Mouse (Mus musculus) C2C12 (cell line): ENCODE data around the gene Fam167b. TPM values are rescaled to one million over a fixed set of nuclear protein-coding genes. Genes with fewer than 3 reads are reported as not detected.

Experiments used
- H3K27me3 ChIP-seq: one replicate; pipeline ENCODE4 v1.6.1; 2011; ENCODE audit not compliant: control insufficient read depth, insufficient read depth, insufficient read length
- H3K36me3 ChIP-seq: one replicate; pipeline ENCODE4 v1.6.1; 2011; ENCODE audit not compliant: control insufficient read depth, insufficient read depth
- H3K4me3 ChIP-seq: one replicate; pipeline ENCODE4 v1.5.1; 2011; ENCODE audit warnings: mild to moderate bottlenecking, control low read depth; ENCODE audit not compliant: poor library complexity, insufficient read depth, severe bottlenecking
- H3K79me2 ChIP-seq: one replicate; pipeline ENCODE4 v1.6.1; 2011; ENCODE audit not compliant: control insufficient read depth, insufficient read depth
- H3K79me3 ChIP-seq: one replicate; pipeline ENCODE4 v1.6.1; 2011; ENCODE audit warnings: low read depth, control low read depth
- H3ac ChIP-seq: one replicate; pipeline ENCODE3; 2011; ENCODE audit warnings: low read depth; ENCODE audit not compliant: control insufficient read depth, insufficient read length
- CEBPB ChIP-seq: IDR thresholded peaks from one replicate; pipeline ENCODE4 v1.6.1; 2011; ENCODE audit warnings: low read depth, mild to moderate bottlenecking, control low read depth, moderate library complexity
- CTCF ChIP-seq: IDR thresholded peaks from one replicate; pipeline ENCODE4 v1.5.1; 2011; ENCODE audit not compliant: control insufficient read depth, insufficient read depth, insufficient read length
- FOSL1 ChIP-seq: IDR thresholded peaks from one replicate; pipeline ENCODE4 v1.8.0; 2011; ENCODE audit warnings: mild to moderate bottlenecking, low read length; ENCODE audit not compliant: poor library complexity, insufficient read depth, severe bottlenecking
- MAX ChIP-seq: IDR thresholded peaks from one replicate; pipeline ENCODE4 v1.6.1; 2011; ENCODE audit warnings: mild to moderate bottlenecking, control low read depth
- MYOD1 ChIP-seq: IDR thresholded peaks from one replicate; pipeline ENCODE4 v1.6.1; 2011; ENCODE audit warnings: low read depth; ENCODE audit not compliant: control insufficient read depth, insufficient read length
- MYOG ChIP-seq: IDR thresholded peaks from one replicate; pipeline ENCODE4 v1.6.1; 2011; ENCODE audit not compliant: control insufficient read depth, insufficient read length; ENCODE audit errors: extremely low read depth
- USF1 ChIP-seq: IDR thresholded peaks from one replicate; pipeline ENCODE4 v1.6.1; 2011; ENCODE audit warnings: low read depth, mild to moderate bottlenecking, control low read depth, moderate library complexity
- polyA plus RNA-seq: library from polyadenylated mRNA; unstranded; fragments of >200 nt; fragmentation: generic; extraction: Trizol; gene quantifications from one replicate; pipeline ENCODE4 v1.2.1, GENCODE M21; 2012; ENCODE audit warnings: missing spikeins

Fam167b gene
- polyA plus RNA-seq, 1 experiment, result 0.27 TPM

GRCm38 (mm10) chr4:129618786-129619691 is 40.7 kb upstream of the Fam167b start, which contains the start of gene Iqcc:
Gene Iqcc, minus strand, starts transcription at chr4:129619099.
- Histone ChIP-seq H3K27me3 (no peaks in the 10 kb centered on the region), H3K79me3 (peaks cover 4% of the 10 kb centered on the region), H3ac (peak within 1 kb of the TSS; percentile 72), H3K79me2 (peaks cover 8% of the 10 kb centered on the region), H3K4me3 (peak within 1 kb of the TSS; percentile 63), H3K36me3 (peaks cover 12% of the 10 kb centered on the region)
- TF ChIP-seq MYOD1 (peak; percentile 8), CEBPB (no peak)

DNA sequence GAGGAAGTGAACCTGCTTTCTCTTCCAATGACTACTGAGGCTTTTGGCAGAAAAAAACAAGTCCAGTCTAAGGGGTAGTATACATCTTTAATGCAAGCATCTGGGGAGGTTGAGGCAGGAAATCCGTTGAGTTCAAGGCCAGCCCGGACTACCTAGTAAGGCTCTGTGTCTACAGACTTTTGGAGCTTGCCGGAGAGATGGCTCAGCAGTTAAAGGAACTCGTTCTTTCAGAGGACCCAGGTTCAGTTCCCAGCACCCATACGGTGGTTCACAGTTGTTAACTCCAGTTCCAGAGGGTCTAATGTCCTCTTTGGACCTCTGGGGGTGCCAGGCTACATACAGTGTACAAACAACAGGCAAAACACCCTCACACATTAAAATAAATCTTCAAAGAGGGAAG is 39.7 kb upstream of the Fam167b start:
- TF ChIP-seq MYOG, result no peak
- TF ChIP-seq FOSL1, result no peak
- TF ChIP-seq MAX, result no peak
- peaks cover 8% of the 10 kb centered on the region for H3K79me2 ChIP-seq
- peaks cover 12% of the 10 kb centered on the region for H3K36me3 ChIP-seq
- no peak overlapping the region for H3ac ChIP-seq
- peak overlapping the region; percentile 63 for H3K4me3 ChIP-seq
- H3K79me3 ChIP-seq, result peaks cover 4% of the 10 kb centered on the region
- H3K27me3 ChIP-seq, result no peaks in the 10 kb centered on the region

GRCm38 (mm10) chr4:129617121-129617641 is 38.8 kb upstream of the Fam167b start:
- H3K36me3 ChIP-seq, result peaks cover 12% of the 10 kb centered on the region
- H3K4me3 ChIP-seq, result no peak overlapping the region
- H3K27me3 ChIP-seq, result no peaks in the 10 kb centered on the region
- no peak for TF ChIP-seq FOSL1
- no peak for TF ChIP-seq MYOD1
- no peak for TF ChIP-seq CTCF
- no peak for TF ChIP-seq MAX
- TF ChIP-seq CEBPB, result no peak
- H3ac ChIP-seq, result no peak overlapping the region
- H3K79me3 ChIP-seq, result peaks cover 4% of the 10 kb centered on the region
- H3K79me2 ChIP-seq, result peaks cover 8% of the 10 kb centered on the region

DNA sequence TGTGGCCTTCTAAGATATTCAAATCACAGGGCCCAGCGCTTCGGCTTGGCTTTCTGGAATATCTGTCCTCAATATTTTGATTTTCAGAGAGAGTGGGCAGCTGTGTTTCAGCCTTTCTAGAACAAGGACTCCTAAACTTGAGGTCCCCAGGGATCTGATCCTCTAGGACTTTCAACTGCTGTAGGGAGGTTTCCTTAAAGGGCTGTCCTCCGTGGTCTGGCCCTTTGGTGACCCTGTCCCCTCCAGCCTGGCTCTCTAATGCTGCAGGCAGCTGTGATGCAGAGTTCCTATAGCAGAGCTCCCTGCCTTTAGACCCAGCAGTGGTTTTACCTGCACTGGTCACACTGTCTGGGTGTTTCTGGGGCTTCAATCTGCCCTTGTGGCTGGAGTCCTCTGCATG is 38.3 kb upstream of the Fam167b start:
- Histone ChIP-seq H3K36me3 (peaks cover 12% of the 10 kb centered on the region), H3K27me3 (no peaks in the 10 kb centered on the region), H3K79me2 (peaks cover 8% of the 10 kb centered on the region), H3ac (no peak overlapping the region), H3K4me3 (no peak overlapping the region), H3K79me3 (peaks cover 4% of the 10 kb centered on the region)
- no peak for TF ChIP-seq FOSL1
- no peak for TF ChIP-seq USF1
- no peak for TF ChIP-seq CTCF
- TF ChIP-seq CEBPB, result no peak
- TF ChIP-seq MAX, result no peak
- TF ChIP-seq MYOG, result no peak
- no peak for TF ChIP-seq MYOD1

DNA sequence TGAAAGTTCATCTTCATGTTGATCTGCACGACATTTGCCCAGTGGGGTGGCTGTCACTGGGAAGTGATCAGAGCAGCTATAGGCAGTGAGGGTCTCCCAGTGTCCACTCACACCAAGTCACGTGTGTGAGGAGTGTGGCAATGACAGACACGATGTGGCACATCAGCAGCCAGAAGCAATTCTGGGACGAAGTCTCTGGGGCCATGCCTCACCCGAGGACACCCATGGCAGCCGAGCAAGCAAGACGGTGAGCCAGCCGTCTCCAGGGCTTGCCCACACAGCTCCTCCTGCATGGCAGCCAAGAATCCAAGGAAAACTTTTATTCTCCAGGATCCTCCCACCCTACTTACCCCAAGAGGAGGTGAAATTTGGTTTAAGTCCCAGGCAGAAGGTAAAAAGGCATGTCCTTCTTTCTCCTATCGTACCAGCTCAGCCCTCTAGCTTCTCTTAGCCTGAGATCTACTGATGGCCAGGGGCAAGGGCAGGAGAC is 37.5 kb upstream of the Fam167b start:
- Histone ChIP-seq H3K27me3 (no peaks in the 10 kb centered on the region), H3K36me3 (peaks cover 12% of the 10 kb centered on the region), H3K79me3 (peaks cover 4% of the 10 kb centered on the region), H3K79me2 (peaks cover 8% of the 10 kb centered on the region), H3K4me3 (no peak overlapping the region), H3ac (no peak overlapping the region)
- TF ChIP-seq MYOD1 (no peak), FOSL1 (no peak), MAX (no peak), CTCF (no peak), CEBPB (no peak), MYOG (no peak), USF1 (no peak)

GRCm38 (mm10) chr4:129614093-129614492 is 35.7 kb upstream of the Fam167b start, which contains the start of gene Dcdc2b:
Gene Dcdc2b, minus strand, starts transcription at chr4:129614257.
- peaks cover 4% of the 10 kb centered on the region for H3K79me3 ChIP-seq
- H3ac ChIP-seq, result no peak within 1 kb of the TSS
- TF ChIP-seq MAX, result no peak
- TF ChIP-seq MYOD1, result no peak
- TF ChIP-seq MYOG, result no peak
- TF ChIP-seq CEBPB, result no peak
- no peak for TF ChIP-seq CTCF
- TF ChIP-seq USF1, result no peak
- TF ChIP-seq FOSL1, result no peak
- no peak within 1 kb of the TSS for H3K4me3 ChIP-seq
- H3K79me2 ChIP-seq, result peaks cover 8% of the 10 kb centered on the region
- H3K36me3 ChIP-seq, result peaks cover 14% of the 10 kb centered on the region
- no peaks in the 10 kb centered on the region for H3K27me3 ChIP-seq
